Mouse (Mus musculus) CH12.LX (cell line): ENCODE measurements at regions not wholly inside any gene's neighbourhood (a gene's known extent, or its start where the extent isn't known, plus 50 kb on each side); places are given as distances from the start of the nearest gene placed in this dataset.

Source experiments
- DNase-seq: peaks from one replicate; pipeline ENCODE4 v3.0.0-alpha.2; 2013; ENCODE audit errors: extremely low read depth
- H3K27ac ChIP-seq: 2 replicates; pipeline ENCODE4 v1.5.1; 2012; ENCODE audit warnings: low read depth, mild to moderate bottlenecking, control low read depth, moderate library complexity; ENCODE audit not compliant: insufficient read depth
- H3K27me3 ChIP-seq: replicated peaks from 2 replicates; pipeline ENCODE3; 2012; ENCODE audit warnings: inconsistent platforms
- H3K36me3 ChIP-seq, 2 experiments: replicated peaks in 1 of 2; 2 replicates each; pipeline versions ENCODE3 to v1.6.1; 2012; ENCODE audit warnings: inconsistent platforms in 1 of 2, low read length in 1 of 2, mild to moderate bottlenecking in 1 of 2, mixed read lengths in 1 of 2, moderate library complexity in 1 of 2; ENCODE audit not compliant: control insufficient read depth in 1 of 2, insufficient read depth in 1 of 2
- H3K4me1 ChIP-seq, 2 experiments: 2 replicates each; pipeline ENCODE4 v1.6.1; 2012; ENCODE audit warnings: inconsistent platforms in 1 of 2, moderate library complexity in 1 of 2; ENCODE audit not compliant: insufficient read depth in 2 of 2, control insufficient read depth in 1 of 2
- H3K4me2 ChIP-seq: 2 replicates; pipeline ENCODE4 v1.6.1; 2012; ENCODE audit warnings: low read depth, mild to moderate bottlenecking, control low read depth; ENCODE audit not compliant: poor library complexity, insufficient read depth, severe bottlenecking
- H3K4me3 ChIP-seq, 3 experiments: fragments of 150-350 bp in 1 of 3; sonication (generic) in 1 of 3; replicated peaks in 1 of 3; 2 replicates each; pipeline versions ENCODE3 to v1.5.1; 2011 to 2012; ENCODE audit warnings: low read depth in 2 of 3, low read length in 2 of 3, mild to moderate bottlenecking in 2 of 3, moderate library complexity in 2 of 3, control low read depth in 1 of 3, improper control_type of control experiment in 1 of 3, inconsistent platforms in 1 of 3, mixed read lengths in 1 of 3; ENCODE audit not compliant: poor library complexity in 1 of 3
- H3K79me2 ChIP-seq: replicated peaks from 2 replicates; pipeline ENCODE4 v1.6.1; 2012; ENCODE audit warnings: mild to moderate bottlenecking, moderate library complexity; ENCODE audit not compliant: control insufficient read depth, poor library complexity, insufficient read depth, severe bottlenecking; ENCODE audit errors: extremely low read depth
- H3K9ac ChIP-seq: 2 replicates; pipeline ENCODE4 v1.6.1; 2012; ENCODE audit warnings: low read depth, mild to moderate bottlenecking, control low read depth, moderate library complexity; ENCODE audit not compliant: insufficient read depth
- H3K9me3 ChIP-seq: replicated peaks from 2 replicates; pipeline ENCODE3; 2012; ENCODE audit warnings: low read length, inconsistent platforms, mixed read lengths
- BHLHE40 ChIP-seq: IDR thresholded peaks from 2 replicates; pipeline ENCODE4 v1.6.1; 2011; ENCODE audit warnings: mild to moderate bottlenecking, low read depth, low read length, improper control_type of control experiment
- CHD2 ChIP-seq: IDR thresholded peaks from 2 replicates; pipeline ENCODE4 v1.6.1; 2011; ENCODE audit warnings: low read length, improper control_type of control experiment
- ELF1 ChIP-seq: IDR thresholded peaks from 2 replicates; pipeline ENCODE4 v1.6.1; 2014; ENCODE audit warnings: low read depth, mild to moderate bottlenecking, inconsistent platforms, low read length, improper control_type of control experiment
- EP300 ChIP-seq: IDR thresholded peaks from 2 replicates; pipeline ENCODE4 v1.6.1; 2011; ENCODE audit warnings: low read length, improper control_type of control experiment
- ETS1 ChIP-seq: conservative IDR thresholded peaks from 2 replicates; pipeline ENCODE4 v1.6.1; 2012; ENCODE audit warnings: low read depth, mild to moderate bottlenecking, inconsistent platforms, low read length, improper control_type of control experiment, moderate library complexity
- GABPA ChIP-seq: IDR thresholded peaks from 2 replicates; pipeline ENCODE4 v1.6.1; 2012; ENCODE audit warnings: low read depth, low read length, improper control_type of control experiment, inconsistent platforms; ENCODE audit not compliant: insufficient replicate concordance
- HCFC1 ChIP-seq: IDR thresholded peaks from 2 replicates; pipeline ENCODE4 v1.6.1; 2012; ENCODE audit warnings: low read depth, mild to moderate bottlenecking, inconsistent platforms, low read length, improper control_type of control experiment
- JUND ChIP-seq: conservative IDR thresholded peaks from 2 replicates; pipeline ENCODE4 v1.6.1; 2011; ENCODE audit warnings: low read depth, low read length, improper control_type of control experiment
- KAT2A ChIP-seq: IDR thresholded peaks from 2 replicates; pipeline ENCODE4 v1.6.1; 2012; ENCODE audit warnings: low read length, improper control_type of control experiment, inconsistent platforms; ENCODE audit not compliant: insufficient replicate concordance
- MAX ChIP-seq: IDR thresholded peaks from 2 replicates; pipeline ENCODE4 v1.6.1; 2011; ENCODE audit warnings: low read length, improper control_type of control experiment
- MAZ ChIP-seq: IDR thresholded peaks from 2 replicates; pipeline ENCODE4 v1.6.1; 2012; ENCODE audit warnings: low read depth, mild to moderate bottlenecking, inconsistent platforms, low read length, improper control_type of control experiment, moderate library complexity
- MEF2A ChIP-seq: IDR thresholded peaks from 2 replicates; pipeline ENCODE4 v1.6.1; 2014; ENCODE audit warnings: low read depth, mild to moderate bottlenecking, inconsistent platforms, low read length, improper control_type of control experiment, borderline replicate concordance
- MXI1 ChIP-seq: IDR thresholded peaks from 2 replicates; pipeline ENCODE4 v1.6.1; 2011; ENCODE audit warnings: mild to moderate bottlenecking, low read depth, low read length, improper control_type of control experiment
- NELFE ChIP-seq: IDR thresholded peaks from 2 replicates; pipeline ENCODE4 v1.6.1; 2011; ENCODE audit warnings: low read depth, low read length, improper control_type of control experiment
- RAD21 ChIP-seq: IDR thresholded peaks from 2 replicates; pipeline ENCODE4 v1.6.1; 2011; ENCODE audit warnings: low read depth, mild to moderate bottlenecking, low read length, improper control_type of control experiment, moderate library complexity
- RCOR1 ChIP-seq: conservative IDR thresholded peaks from 2 replicates; pipeline ENCODE4 v1.6.1; 2012; ENCODE audit warnings: low read depth, mild to moderate bottlenecking, inconsistent platforms, low read length, improper control_type of control experiment
- SIN3A ChIP-seq: IDR thresholded peaks from 2 replicates; pipeline ENCODE4 v1.6.1; 2012; ENCODE audit warnings: low read length, improper control_type of control experiment, inconsistent platforms
- SMC3 ChIP-seq: IDR thresholded peaks from 2 replicates; pipeline ENCODE4 v1.6.1; 2011; ENCODE audit warnings: low read depth, low read length, improper control_type of control experiment
- TBP ChIP-seq: conservative IDR thresholded peaks from 2 replicates; pipeline ENCODE4 v1.6.1; 2011; ENCODE audit warnings: low read depth, low read length, improper control_type of control experiment
- TCF12 ChIP-seq: IDR thresholded peaks from 2 replicates; pipeline ENCODE4 v1.6.1; 2014; ENCODE audit warnings: low read depth, mild to moderate bottlenecking, inconsistent platforms, low read length, improper control_type of control experiment
- USF1 ChIP-seq: IDR thresholded peaks from 2 replicates; pipeline ENCODE4 v1.6.1; 2014; ENCODE audit warnings: low read depth, mild to moderate bottlenecking, inconsistent platforms, low read length, improper control_type of control experiment
- ZC3H11A ChIP-seq: IDR thresholded peaks from 2 replicates; pipeline ENCODE4 v1.6.1; 2012; ENCODE audit warnings: low read depth, mild to moderate bottlenecking, inconsistent platforms, low read length, improper control_type of control experiment
- ZKSCAN1 ChIP-seq: IDR thresholded peaks from 2 replicates; pipeline ENCODE4 v1.6.1; 2012; ENCODE audit warnings: low read depth, inconsistent platforms, low read length, improper control_type of control experiment, borderline replicate concordance
- ZMIZ1 ChIP-seq: IDR thresholded peaks from 2 replicates; pipeline ENCODE4 v1.6.1; 2012; ENCODE audit warnings: low read depth, mild to moderate bottlenecking, inconsistent platforms, low read length, improper control_type of control experiment
- ZNF384 ChIP-seq: IDR thresholded peaks from 2 replicates; pipeline ENCODE4 v1.6.1; 2012; ENCODE audit warnings: low read depth, low read length, improper control_type of control experiment, inconsistent platforms
- dilution Hi-C: fragments of 300-500 bp; cut with MboI; formaldehyde crosslinking; loops from 2 replicates; pipeline ENCODE4 v1.14.3; 2020; ENCODE audit warnings: low sequenced_read_pairs; ENCODE audit not compliant: extremely low pct_unique_long_range_greater_than_20kb, extremely low pct_ligation_motif_present
- in situ Hi-C: fragments of 300-500 bp; cut with MboI; formaldehyde crosslinking; loops from 3 replicates; pipeline ENCODE4 v1.14.3; 2019; ENCODE audit warnings: low sequenced_read_pairs, low pct_ligation_motif_present, low pct_unique_long_range_greater_than_20kb, mixed read lengths

GRCm38 (mm10) chr13:26194646-26195045 lies 575.3 kb downstream of the Hdgfl1 start:
- Histone ChIP-seq H3K4me1 (no peaks in the 10 kb centered on the region), H3K4me3 (no peak overlapping the region), H3K27me3 (no peaks in the 10 kb centered on the region), H3K36me3 (no peaks in the 10 kb centered on the region), H3K79me2 (no peaks in the 10 kb centered on the region), H3K9ac (no peak overlapping the region), H3K9me3 (no peaks in the 10 kb centered on the region), H3K4me2 (no peak overlapping the region), H3K27ac (no peak overlapping the region)
- TF ChIP-seq TCF12 (no peak), RCOR1 (no peak), GABPA (no peak), BHLHE40 (no peak), HCFC1 (no peak), NELFE (no peak), ZNF384 (no peak), TBP (no peak), CHD2 (no peak), KAT2A (no peak), MEF2A (no peak), ZC3H11A (no peak), SIN3A (no peak), JUND (no peak), RAD21 (no peak), ZMIZ1 (no peak), ELF1 (no peak), MAZ (no peak), ZKSCAN1 (no peak), SMC3 (no peak)
- no peak for DNase-seq
- dilution Hi-C loops (no loop called here), in situ Hi-C loops (no loop called here)

- in situ Hi-C loops = no loop called here
- dilution Hi-C loops = no loop called here
Observed at GRCm38 (mm10) chr13:26183879-26184278, 586.1 kb downstream of the Hdgfl1 start.

More at GRCm38 (mm10) chr13:26183879-26184278, 586.1 kb downstream of the Hdgfl1 start:
- no peaks in the 10 kb centered on the region for H3K36me3 ChIP-seq
- H3K4me1 ChIP-seq = peaks cover 0 to 7% of the 10 kb centered on the region in 2 experiments; a peak in 1 of 4 replicates
- no peak overlapping the region for H3K4me2 ChIP-seq
- H3K4me3 ChIP-seq = no peak overlapping the region
- no peak overlapping the region for H3K27ac ChIP-seq
- DNase-seq = peak; percentile 65
- TF ChIP-seq MXI1 = no peak
- peak; percentile 38; the same call in 1 of the 2 replicates for TF ChIP-seq EP300
- peak; percentile 85 for TF ChIP-seq BHLHE40
- peak; percentile 27; the same call in 1 of the 2 replicates for TF ChIP-seq ETS1
- no peak for TF ChIP-seq MEF2A
- peak; percentile 3; the same call in 1 of the 2 replicates for TF ChIP-seq USF1
- TF ChIP-seq MAX = peak; percentile 78; the same call in 1 of the 2 replicates
- no peak overlapping the region for H3K9ac ChIP-seq
- no peaks in the 10 kb centered on the region for H3K27me3 ChIP-seq
- no peaks in the 10 kb centered on the region for H3K79me2 ChIP-seq
- H3K9me3 ChIP-seq = no peaks in the 10 kb centered on the region
